Mouse (Mus musculus) heart, embryonic 15.5 days (tissue): Measurements from ENCODE around the gene Xlr3b. TPM values are rescaled to one million over a fixed set of nuclear protein-coding genes. Genes with fewer than 3 reads are reported as not detected.
A peak's percentile ranks its signal among the peaks of the same experiment; 100 is the strongest.
"Not testable (repeated sequence)": the region's sequence is repeated elsewhere in the genome, so short reads cannot be mapped to it uniquely, and the experiment has no call there.

ENCODE experiments used
- ATAC-seq: fragments of 200-750 bp; cut with Nextera tagmentation; replicated peaks from 2 replicates; pipeline ENCODE4 v1.8.0; 2017; ENCODE audit warnings: low read depth, moderate TSS enrichment; ENCODE audit not compliant: insufficient number of reproducible peaks, insufficient read depth, low FRiP score
- H3K27ac ChIP-seq: fragments of 300-500 bp; sonication (generic); 2 replicates; pipeline ENCODE4 v1.5.1; 2015; ENCODE audit warnings: mild to moderate bottlenecking, inconsistent platforms
- H3K27me3 ChIP-seq: fragments of 300-500 bp; sonication (generic); 2 replicates; pipeline ENCODE4 v1.6.1; 2015; ENCODE audit warnings: inconsistent platforms
- H3K36me3 ChIP-seq: fragments of 300-500 bp; sonication (generic); 2 replicates; pipeline ENCODE4 v1.6.1; 2015; ENCODE audit warnings: mild to moderate bottlenecking, inconsistent platforms
- H3K4me1 ChIP-seq: fragments of 300-500 bp; sonication (generic); replicated peaks from 2 replicates; pipeline ENCODE4 v1.6.1; 2015; ENCODE audit warnings: inconsistent platforms
- H3K4me2 ChIP-seq: fragments of 300-500 bp; sonication (generic); 2 replicates; pipeline ENCODE4 v1.6.1; 2015; ENCODE audit warnings: inconsistent platforms, mild to moderate bottlenecking, moderate library complexity
- H3K4me3 ChIP-seq: fragments of 300-500 bp; sonication (generic); 2 replicates; pipeline ENCODE4 v1.5.1; 2015; ENCODE audit warnings: mild to moderate bottlenecking, inconsistent platforms
- H3K9ac ChIP-seq: fragments of 300-500 bp; sonication (generic); 2 replicates; pipeline ENCODE4 v1.6.1; 2015; ENCODE audit warnings: mild to moderate bottlenecking, inconsistent platforms
- H3K9me3 ChIP-seq: fragments of 300-500 bp; sonication (generic); replicated peaks from 2 replicates; pipeline ENCODE4 v1.6.1; 2016; ENCODE audit warnings: inconsistent platforms
- WGBS: fragments of 180-500 bp; shearing (Covaris S2); methylation state at CpG from one replicate; pipeline ENCODE4 v1.1.7; 2015; ENCODE audit warnings: mixed read lengths; 5-methylcytosine and 5-hydroxymethylcytosine counted together
- polyA plus RNA-seq: library from polyadenylated mRNA; unstranded; fragments of >200 nt; fragmentation: Nextera tagmentation; extraction: Ambion mirVana; gene quantifications from 2 replicates; pipeline ENCODE4 v1.2.1, GENCODE M21; 2015

Gene Xlr3b
- 6.0 and 6.8 TPM in 2 replicates for polyA plus RNA-seq

DNA sequence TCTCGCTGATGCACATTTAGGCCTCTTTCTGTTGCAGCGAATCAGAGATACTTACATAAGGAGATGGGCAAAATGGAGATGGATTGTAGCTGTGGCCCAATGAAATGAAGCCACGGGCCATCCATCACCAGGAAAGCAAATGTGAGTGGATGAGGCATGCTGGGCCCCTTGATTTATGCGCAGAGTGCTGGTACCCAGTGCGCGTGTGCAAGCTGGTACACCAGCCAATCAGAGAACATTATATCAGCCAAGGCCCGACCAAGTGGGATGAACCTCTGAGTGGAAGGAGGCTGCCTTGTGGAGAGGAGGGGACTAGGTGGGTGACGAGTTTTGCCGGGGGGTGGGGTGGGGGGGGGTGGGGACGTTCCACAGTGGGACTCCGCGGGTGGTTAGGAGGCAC is at the start of gene Xlr3b:
Gene Xlr3b (plus strand): TSS at position 274 of the 400 bp plus-strand sequence.
- ATAC-seq, result not testable (repeated sequence)

GRCm38 (mm10) chrX:73143218-73143618 is 48.8 kb upstream of the Xlr3b start:
- ATAC-seq, H3K36me3 ChIP-seq, H3K9ac ChIP-seq, H3K4me3 ChIP-seq, H3K27me3 ChIP-seq, H3K4me2 ChIP-seq, H3K4me1 ChIP-seq, H3K9me3 ChIP-seq, H3K27ac ChIP-seq: not testable (repeated sequence)
- no CpG with 5 or more reads among the region's 7 CpGs for WGBS

More for the DNA sequence above, at the start of gene Xlr3b:
- WGBS, result 69% methylated on average over 11 of the region's 12 CpGs
- H3K27ac ChIP-seq, H3K9ac ChIP-seq, H3K9me3 ChIP-seq, H3K4me2 ChIP-seq, H3K36me3 ChIP-seq, H3K4me1 ChIP-seq, H3K27me3 ChIP-seq, H3K4me3 ChIP-seq: not testable (repeated sequence)

DNA sequence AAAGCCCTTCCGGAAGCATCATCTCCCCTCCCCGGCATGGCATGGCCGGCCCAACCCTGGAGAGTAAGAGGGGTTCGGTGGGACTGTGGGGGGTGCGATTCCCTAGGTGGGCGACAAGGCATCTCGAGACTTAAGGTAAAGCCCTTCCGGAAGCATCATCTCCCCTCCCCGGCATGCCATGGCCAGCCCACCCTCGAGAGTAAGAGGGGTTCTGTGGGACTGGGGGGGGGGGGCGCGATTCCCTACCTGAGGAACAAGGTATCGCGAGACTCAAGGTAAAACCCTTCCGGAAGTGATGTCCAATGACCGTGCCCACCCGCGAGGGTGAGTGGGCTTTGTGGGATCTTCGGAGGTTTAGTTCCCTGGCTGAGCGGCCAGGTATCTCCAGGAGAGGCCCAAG is 43.5 kb upstream of the Xlr3b start, which contains the start of gene Xlr5b:
Gene Xlr5b (plus strand): TSS at position 301 of the 400 bp plus-strand sequence.
- ATAC-seq, H3K27me3 ChIP-seq, H3K27ac ChIP-seq, H3K9me3 ChIP-seq, H3K4me3 ChIP-seq, H3K4me2 ChIP-seq, H3K4me1 ChIP-seq, H3K9ac ChIP-seq, H3K36me3 ChIP-seq: not testable (repeated sequence)
- no CpG with 5 or more reads among the region's 20 CpGs for WGBS

- not testable (repeated sequence) for H3K9me3 ChIP-seq, H3K4me2 ChIP-seq, H3K27me3 ChIP-seq, H3K9ac ChIP-seq, H3K36me3 ChIP-seq, H3K27ac ChIP-seq, H3K4me3 ChIP-seq, H3K4me1 ChIP-seq, ATAC-seq
- no CpG with 5 or more reads among the region's 7 CpGs for WGBS
Observed at GRCm38 (mm10) chrX:73149350-73149749, 42.7 kb upstream of the Xlr3b start, which contains the start of gene DXBay18. Gene DXBay18 (minus strand): TSS chrX:73149450.

DNA sequence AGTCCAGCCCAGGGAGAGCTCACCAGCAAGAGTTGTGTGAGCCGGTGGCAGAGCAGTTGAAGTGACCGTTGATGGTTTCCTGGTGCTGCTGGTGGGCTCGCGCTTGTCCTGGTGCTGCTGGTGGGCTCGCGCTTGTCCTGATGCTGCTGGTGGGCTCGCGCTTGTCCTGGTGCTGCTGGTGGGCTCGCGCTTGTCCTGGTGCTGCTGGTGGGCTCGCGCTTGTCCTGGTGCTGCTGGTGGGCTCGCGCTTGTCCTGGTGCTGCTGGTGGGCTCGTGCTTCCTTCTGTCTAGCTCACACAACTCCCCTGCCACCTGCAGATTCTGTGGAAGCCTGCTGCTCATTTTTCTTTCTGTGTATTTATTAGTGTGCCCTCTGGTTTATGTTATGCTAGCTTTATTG is 15.1 kb upstream of the Xlr3b start, which contains the start of gene Spin2d:
Gene Spin2d (minus strand): TSS at position 101 of the 400 bp plus-strand sequence.
- H3K4me1 ChIP-seq, H3K27me3 ChIP-seq, H3K4me2 ChIP-seq, H3K4me3 ChIP-seq, ATAC-seq, H3K9ac ChIP-seq, H3K27ac ChIP-seq, H3K36me3 ChIP-seq, H3K9me3 ChIP-seq: not testable (repeated sequence)
- WGBS, result 56% methylated on average over 5 of the region's 15 CpGs

GRCm38 (mm10) chrX:73213819-73214564 is 22.0 kb downstream of the Xlr3b start, which contains the start of gene Xlr4b:
Gene Xlr4b (plus strand): TSS chrX:73214333.
- not testable (repeated sequence) for H3K36me3 ChIP-seq, H3K27me3 ChIP-seq

GRCm38 (mm10) chrX:73225365-73225764 is 33.4 kb downstream of the Xlr3b start:
- no peaks in the 10 kb centered on the region for H3K27me3 ChIP-seq
- H3K4me2 ChIP-seq, result no peak overlapping the region
- no peak overlapping the region for H3K4me3 ChIP-seq
- H3K27ac ChIP-seq, result no peak overlapping the region
- H3K9ac ChIP-seq, result no peak overlapping the region
- no peaks in the 10 kb centered on the region for H3K9me3 ChIP-seq
- H3K4me1 ChIP-seq, result no peaks in the 10 kb centered on the region
- ATAC-seq, result no peak
- 49% methylated on average over 1 of the region's 1 CpGs for WGBS
- no peaks in the 10 kb centered on the region for H3K36me3 ChIP-seq

More at GRCm38 (mm10) chrX:73213819-73214564, 22.0 kb downstream of the Xlr3b start, which contains the start of gene Xlr4b:
- ATAC-seq, H3K9ac ChIP-seq, H3K9me3 ChIP-seq, H3K4me2 ChIP-seq, H3K27ac ChIP-seq, H3K4me1 ChIP-seq, H3K4me3 ChIP-seq: not testable (repeated sequence)
- WGBS, result 73% methylated on average over 19 of the region's 19 CpGs

GRCm38 (mm10) chrX:73227914-73228605 is 36.1 kb downstream of the Xlr3b start, which contains the start of gene F8a:
Gene F8a (plus strand): TSS chrX:73228291.
- H3K9ac ChIP-seq, result peak within 1 kb of the TSS; percentile 67
- peak; percentile 92 for ATAC-seq
- H3K4me2 ChIP-seq, result peak within 1 kb of the TSS; percentile 89
- H3K27ac ChIP-seq, result peak within 1 kb of the TSS; percentile 96
- 15% methylated on average over 39 of the region's 39 CpGs for WGBS
- H3K4me1 ChIP-seq, result no peaks in the 10 kb centered on the region
- H3K36me3 ChIP-seq, result no peaks in the 10 kb centered on the region
- H3K4me3 ChIP-seq, result peak within 1 kb of the TSS; percentile 68
- H3K27me3 ChIP-seq, result no peaks in the 10 kb centered on the region
- H3K9me3 ChIP-seq, result no peaks in the 10 kb centered on the region

DNA sequence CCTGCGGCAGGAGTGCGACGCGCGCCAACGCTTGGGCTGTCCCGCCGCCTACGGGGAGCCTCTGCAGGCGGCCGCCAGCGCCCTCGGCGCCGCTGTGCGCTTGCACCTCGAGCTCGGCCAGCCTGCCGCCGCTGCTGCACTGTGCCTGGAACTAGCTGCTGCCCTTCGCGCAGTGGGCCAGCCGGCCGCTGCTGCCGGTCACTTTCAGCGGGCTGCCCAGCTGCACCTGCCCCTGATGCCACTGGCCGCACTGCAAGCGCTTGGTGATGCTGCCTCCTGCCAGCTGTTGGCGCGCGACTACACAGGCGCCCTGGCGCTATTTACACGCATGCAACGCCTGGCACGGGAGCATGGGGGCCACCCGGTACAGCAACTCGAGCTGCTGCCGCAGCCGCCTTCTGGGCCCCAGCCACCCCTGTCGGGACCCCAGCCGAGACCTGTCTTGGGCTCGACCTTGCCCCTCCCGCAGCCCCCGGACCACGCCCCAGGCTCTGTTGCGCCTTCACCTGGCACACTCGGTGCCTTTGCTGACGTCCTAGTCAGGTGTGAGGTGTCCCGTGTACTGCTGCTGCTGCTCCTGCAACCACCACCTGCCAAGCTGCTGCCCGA is 36.7 kb downstream of the Xlr3b start:
- peak overlapping the region; percentile 67 for H3K9ac ChIP-seq
- H3K27ac ChIP-seq, result peak overlapping the region; percentile 96
- H3K4me2 ChIP-seq, result peak overlapping the region; percentile 89
- H3K4me3 ChIP-seq, result peak overlapping the region; percentile 68
- no peaks in the 10 kb centered on the region for H3K27me3 ChIP-seq
- WGBS, result 15% methylated on average over 48 of the region's 51 CpGs
- no peaks in the 10 kb centered on the region for H3K4me1 ChIP-seq
- no peaks in the 10 kb centered on the region for H3K36me3 ChIP-seq
- H3K9me3 ChIP-seq, result no peaks in the 10 kb centered on the region
- ATAC-seq, result peak; percentile 36

- Histone ChIP-seq H3K36me3 (no peaks in the 10 kb centered on the region), H3K27ac (0 out of 2 replicates have a peak overlapping the region, but pooled peaks have one; percentile 96), H3K4me3 (peak overlapping the region; percentile 68), H3K27me3 (no peaks in the 10 kb centered on the region), H3K4me2 (peak overlapping the region; percentile 89), H3K9ac (peak overlapping the region; percentile 67), H3K9me3 (no peaks in the 10 kb centered on the region), H3K4me1 (no peaks in the 10 kb centered on the region)
- 32% methylated on average over 3 of the region's 3 CpGs for WGBS
- ATAC-seq, result no peak
Observed at GRCm38 (mm10) chrX:73229288-73229687, 37.3 kb downstream of the Xlr3b start.

DNA sequence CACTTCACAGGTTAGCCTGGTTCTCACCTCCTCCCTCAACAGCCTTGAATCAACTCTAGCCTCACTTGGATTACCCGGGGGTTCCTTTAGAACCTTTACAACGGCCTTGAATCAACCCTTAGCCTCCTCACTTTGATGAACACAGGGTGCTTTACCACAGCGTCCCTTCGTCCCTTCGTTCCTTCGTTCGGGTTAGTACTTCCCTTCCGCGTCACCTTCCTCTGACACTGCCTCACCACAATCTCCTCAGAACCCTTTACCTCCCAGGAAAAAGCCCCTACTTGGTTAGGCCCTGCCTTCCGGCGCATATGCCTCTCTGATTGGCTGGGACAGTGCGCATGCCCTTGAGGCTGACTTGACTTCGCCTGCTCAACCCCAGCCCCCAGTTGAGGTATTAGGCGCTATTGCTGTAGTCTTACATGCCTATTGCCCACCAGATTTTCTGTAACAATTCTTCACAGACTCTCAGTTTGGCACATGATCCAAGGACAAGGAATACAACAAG is 50.9 kb downstream of the Xlr3b start, which contains the start of gene Xlr4c:
Gene Xlr4c (minus strand): TSS at position 310 of the 505 bp plus-strand sequence.
- not testable (repeated sequence) for H3K27ac ChIP-seq, H3K9ac ChIP-seq, H3K36me3 ChIP-seq, H3K9me3 ChIP-seq, H3K4me1 ChIP-seq, ATAC-seq, H3K4me3 ChIP-seq, H3K27me3 ChIP-seq, H3K4me2 ChIP-seq
- 68% methylated on average over 14 of the region's 14 CpGs for WGBS
